Mouse (Mus musculus): ENCODE results near the gene Ifnar1.

DNA sequence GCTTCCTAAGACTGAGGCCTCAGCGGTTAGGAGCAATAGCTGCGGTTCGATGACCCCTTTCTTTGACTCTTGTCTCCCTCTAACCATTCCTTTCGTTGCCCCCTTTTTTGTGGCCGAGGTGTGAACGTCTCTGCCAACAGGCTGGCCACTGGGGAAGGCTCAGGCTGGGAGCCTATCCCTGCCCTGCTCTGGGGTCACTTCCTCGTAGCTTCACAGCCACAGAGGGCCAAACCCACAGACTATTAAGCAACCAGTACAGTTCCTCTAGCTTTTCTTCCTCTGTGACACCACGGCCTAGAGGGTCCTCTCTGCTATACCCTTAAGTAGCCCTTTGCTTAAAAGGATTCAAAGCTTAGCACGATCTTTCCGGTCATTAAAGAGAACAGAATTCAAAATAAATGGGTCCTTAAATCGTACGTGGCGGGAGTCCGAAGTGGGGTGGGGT is 61.4 kb downstream of the Ifnar1 start:
- TF ChIP-seq CTCF (IDR thresholded peaks at IDR 0.05; ENCODE audit: extremely low read depth, insufficient read depth, low read length) (no peak), POLR2A (IDR thresholded peaks at IDR 0.05; ENCODE audit: extremely low read depth, insufficient read depth, low read length) (no peak)

Data from cortical plate, adult 2 months (tissue).